11 mouse cellular contexts compared by ENCODE assay signal in the genomic region with DNA sequence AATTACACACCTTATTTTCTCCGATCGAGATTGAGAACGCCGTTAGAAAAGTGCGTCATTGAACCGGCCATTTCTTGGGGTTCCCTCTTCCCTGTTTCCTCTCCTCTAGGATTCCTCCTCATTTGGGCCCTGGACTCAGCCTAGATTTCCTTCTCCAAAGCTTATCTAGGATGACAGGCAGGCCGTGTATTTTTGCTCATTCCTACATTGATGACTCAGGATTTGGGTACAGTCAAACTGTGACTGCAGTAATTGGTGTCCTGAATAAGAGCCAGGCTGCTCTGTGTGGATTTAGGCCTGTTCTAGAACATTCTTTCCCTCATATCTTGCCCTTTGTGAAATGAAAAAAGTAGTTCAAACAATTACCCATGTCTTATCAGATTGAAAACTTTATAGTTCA. TPM values are rescaled to one million over a fixed set of nuclear protein-coding genes. Genes with fewer than 3 reads are reported as not detected.
DNase-seq lines count a peak whose midpoint lies in the region; ATAC-seq and TF ChIP-seq lines count a peak whose summit lies in the region.
"Had no signal": no experiment of that assay in that cellular context is flagged by ENCODE, and none has a peak within 500 bp of the region (broad histone marks: within the 10 kb centered on the region; RNA-seq: fewer than 3 reads in every experiment).

No protein-coding gene starts in this region.

- H3K9me3 ChIP-seq in limb, embryonic 12.5 days = no peaks in the 10 kb centered on the region
- H3K9me3 ChIP-seq in limb, embryonic 10.5 days (replicated peaks) = no peaks in the 10 kb centered on the region
- H3K9me3 ChIP-seq in heart, embryonic 14.5 days (ENCODE audit: control insufficient read depth, low read length) = no peaks in the 10 kb centered on the region
- H3K9me3 ChIP-seq in midbrain, postnatal 0 days (ENCODE audit: low read length) = no peaks in the 10 kb centered on the region
- H3K9me3 ChIP-seq: midbrain, embryonic 12.5 days had no signal

- H3K9ac ChIP-seq in limb, embryonic 12.5 days (replicated peaks) = no peak overlapping the region
- no peak overlapping the region for H3K9ac ChIP-seq in heart, embryonic 14.5 days (ENCODE audit: low read length)
- no peak overlapping the region for H3K9ac ChIP-seq in midbrain, postnatal 0 days (replicated peaks; ENCODE audit: low read length, poor library complexity, severe bottlenecking)

- no peak for TF ChIP-seq CTCF in midbrain, postnatal 0 days (IDR thresholded peaks at IDR 0.05)

- H3K36me3 ChIP-seq in limb, embryonic 12.5 days = peaks cover 15% of the 10 kb centered on the region; the same call in 1 of the 2 replicates
- H3K36me3 ChIP-seq in limb, embryonic 10.5 days = peaks cover 18% of the 10 kb centered on the region
- H3K36me3 ChIP-seq in heart, embryonic 14.5 days (ENCODE audit: control insufficient read depth, insufficient read depth, low read length) = peaks cover 25% of the 10 kb centered on the region
- peaks cover 15% of the 10 kb centered on the region for H3K36me3 ChIP-seq in midbrain, postnatal 0 days (ENCODE audit: insufficient read depth, low read length)

- H3K4me2 ChIP-seq in limb, embryonic 12.5 days = 0 out of 2 replicates have a peak overlapping the region, but pooled peaks have one; percentile 76
- H3K4me2 ChIP-seq in heart, embryonic 14.5 days (ENCODE audit: low read length) = peak overlapping the region; percentile 80
- peak overlapping the region; percentile 81; the same call in 1 of the 2 replicates for H3K4me2 ChIP-seq in midbrain, postnatal 0 days (ENCODE audit: low read depth, low read length, poor library complexity, severe bottlenecking)

- no peak for ATAC-seq in limb, embryonic 12.5 days (ENCODE audit: insufficient number of reproducible peaks, insufficient read depth, low FRiP score, low TSS enrichment, low read depth)
- ATAC-seq in heart, embryonic 14.5 days (ENCODE audit: insufficient number of reproducible peaks, insufficient read depth, low FRiP score, low read depth) = no peak
- no peak for ATAC-seq in midbrain, postnatal 0 days (ENCODE audit: low FRiP score)

- H3K4me3 ChIP-seq in limb, embryonic 12.5 days (replicated peaks) = no peak overlapping the region
- no peak overlapping the region for H3K4me3 ChIP-seq in limb, embryonic 10.5 days
- H3K4me3 ChIP-seq in heart, embryonic 14.5 days (ENCODE audit: control insufficient read depth in 1 of 2, insufficient read depth in 1 of 2, low read depth in 1 of 2, low read length in 2 of 2) = peak overlapping the region in 1 of 2 experiments; percentile 81; a peak in 2 of 4 replicates
- peak overlapping the region; percentile 74; the same call in 1 of the 2 replicates for H3K4me3 ChIP-seq in midbrain, postnatal 0 days (ENCODE audit: low read depth, low read length)

- no peaks in the 10 kb centered on the region for H3K27me3 ChIP-seq in limb, embryonic 12.5 days
- no peaks in the 10 kb centered on the region for H3K27me3 ChIP-seq in limb, embryonic 10.5 days (ENCODE audit: low read depth, poor library complexity, severe bottlenecking)
- no peaks in the 10 kb centered on the region for H3K27me3 ChIP-seq in heart, embryonic 14.5 days (ENCODE audit: control insufficient read depth, insufficient read depth, low read length)
- H3K27me3 ChIP-seq in midbrain, postnatal 0 days (ENCODE audit: insufficient read depth, low read length) = no peaks in the 10 kb centered on the region

- H3K4me1 ChIP-seq in limb, embryonic 12.5 days (replicated peaks) = peaks cover 27% of the 10 kb centered on the region
- peaks cover 18% of the 10 kb centered on the region for H3K4me1 ChIP-seq in limb, embryonic 10.5 days
- H3K4me1 ChIP-seq in heart, embryonic 14.5 days (ENCODE audit: control insufficient read depth in 2 of 2, insufficient read depth in 2 of 2, low read length in 2 of 2) = peaks cover 11 to 15% of the 10 kb centered on the region in 2 experiments
- H3K4me1 ChIP-seq in midbrain, postnatal 0 days (ENCODE audit: insufficient read depth, low read length) = no peaks in the 10 kb centered on the region

- H3K27ac ChIP-seq in limb, embryonic 12.5 days = no peak overlapping the region
- no peak overlapping the region for H3K27ac ChIP-seq in limb, embryonic 10.5 days
- no peak overlapping the region for H3K27ac ChIP-seq in heart, embryonic 14.5 days (replicated peaks in 1 of 2; ENCODE audit: control insufficient read depth in 1 of 2, insufficient read depth in 1 of 2, low read depth in 2 of 2, low read length in 2 of 2)
- no peak overlapping the region for H3K27ac ChIP-seq in midbrain, postnatal 0 days (ENCODE audit: low read depth, low read length)
- H3K27ac ChIP-seq: midbrain, embryonic 12.5 days had no signal

- WGBS in limb, embryonic 12.5 days = 92% methylated on average over 7 of the region's 7 CpGs
- WGBS in limb, embryonic 10.5 days = 86% methylated on average over 7 of the region's 7 CpGs
- WGBS in heart, embryonic 14.5 days = 76% methylated on average over 7 of the region's 7 CpGs
- 87% methylated on average over 7 of the region's 7 CpGs for WGBS in midbrain, postnatal 0 days

- DNase-seq in adrenal gland, postnatal 36 days = peak; percentile 5 to 22
- no peak for DNase-seq in adrenal gland, postnatal 4 days (ENCODE audit: low spot score in 2 of 2)
- DNase-seq in limb, embryonic 10.5 days (ENCODE audit: low spot score) = no peak
- DNase-seq in midbrain, postnatal 0 days (ENCODE audit: low spot score) = no peak
- no peak for DNase-seq in gastrocnemius, postnatal 25 days
- DNase-seq in embryo, embryonic 9.5 days (ENCODE audit: extremely low spot score) = no peak

RNA-seq across cellular contexts. Expression of a gene that starts 1.8 kb away (rescaled TPM):
- total RNA-seq in adrenal gland, postnatal 36 days (2021) = 10 to 100 TPM in 1 of 2 experiments, 1 to 10 TPM in 1; 7.5 to 10.5 TPM
- total RNA-seq in adrenal gland, postnatal 4 days (2021) = 1 to 10 TPM; 9.4 to 9.8 TPM
- polyA plus RNA-seq in limb, embryonic 12.5 days (2016; fragmentation: Nextera tagmentation; extraction: Ambion mirVana) = 6.2 and 7.1 TPM in 2 replicates
- 4.3 and 5.8 TPM in 2 replicates for polyA plus RNA-seq in limb, embryonic 10.5 days (2016; fragmentation: Nextera tagmentation; extraction: Ambion mirVana)
- 14.1 and 14.4 TPM in 2 replicates for polyA plus RNA-seq in heart, embryonic 14.5 days (2014; fragmentation: Nextera tagmentation; extraction: Ambion mirVana)
- total RNA-seq in midbrain, postnatal 0 days (2014; rRNA removed) = 30.4 and 33.1 TPM in 2 replicates
- 17.6 and 18.1 TPM in 2 replicates for polyA plus RNA-seq in midbrain, postnatal 0 days (2015; fragmentation: Nextera tagmentation; extraction: Ambion mirVana)
- 100 to 1,000 TPM; 117 to 130 TPM for total RNA-seq in gastrocnemius, postnatal 25 days (2021)

RNA-seq across cellular contexts. Expression of a gene that starts 14.7 kb away (rescaled TPM):
- not detected for total RNA-seq in adrenal gland, postnatal 36 days (2021)
- total RNA-seq in adrenal gland, postnatal 4 days (2021) = not detected
- not detected in 2 replicates for polyA plus RNA-seq in limb, embryonic 12.5 days (2016; fragmentation: Nextera tagmentation; extraction: Ambion mirVana)
- not detected in 2 replicates for polyA plus RNA-seq in limb, embryonic 10.5 days (2016; fragmentation: Nextera tagmentation; extraction: Ambion mirVana)
- polyA plus RNA-seq in heart, embryonic 14.5 days (2014; fragmentation: Nextera tagmentation; extraction: Ambion mirVana) = not detected in 2 replicates
- not detected in 2 replicates for total RNA-seq in midbrain, postnatal 0 days (2014; rRNA removed)
- polyA plus RNA-seq in midbrain, postnatal 0 days (2015; fragmentation: Nextera tagmentation; extraction: Ambion mirVana) = not detected in 2 replicates
- not detected for total RNA-seq in gastrocnemius, postnatal 25 days (2021)
- total RNA-seq: adrenal gland, adult 18-20 months; layer of hippocampus, adult 18-20 months had no signal
- polyA plus RNA-seq: midbrain, embryonic 12.5 days had no signal

RNA-seq across cellular contexts. Expression of a gene that starts 31.1 kb away (rescaled TPM):
- total RNA-seq in adrenal gland, postnatal 36 days (2021) = 10 to 100 TPM in 1 of 2 experiments, 1 to 10 TPM in 1; 8.9 to 13.3 TPM
- 10 to 100 TPM in 1 of 2 experiments, 1 to 10 TPM in 1; 7.1 to 14.2 TPM for total RNA-seq in adrenal gland, postnatal 4 days (2021)
- polyA plus RNA-seq in limb, embryonic 12.5 days (2016; fragmentation: Nextera tagmentation; extraction: Ambion mirVana) = 1.4 TPM in 2 replicates
- polyA plus RNA-seq in limb, embryonic 10.5 days (2016; fragmentation: Nextera tagmentation; extraction: Ambion mirVana) = 0.30 and 0.73 TPM in 2 replicates
- 3.6 and 3.7 TPM in 2 replicates for polyA plus RNA-seq in heart, embryonic 14.5 days (2014; fragmentation: Nextera tagmentation; extraction: Ambion mirVana)
- total RNA-seq in midbrain, postnatal 0 days (2014; rRNA removed) = 0.38 and 0.71 TPM in 2 replicates
- 0.60 and 0.75 TPM in 2 replicates for polyA plus RNA-seq in midbrain, postnatal 0 days (2015; fragmentation: Nextera tagmentation; extraction: Ambion mirVana)
- total RNA-seq in gastrocnemius, postnatal 25 days (2021) = 1 to 10 TPM; 4.9 to 6.0 TPM

RNA-seq across cellular contexts. Expression of a gene that starts 49.7 kb away (rescaled TPM):
- total RNA-seq in adrenal gland, postnatal 36 days (2021) = 10 to 100 TPM in 1 of 2 experiments, 1 to 10 TPM in 1; 9.8 to 18.5 TPM
- total RNA-seq in adrenal gland, postnatal 4 days (2021) = 10 to 100 TPM; 17.8 to 18.7 TPM
- 21.3 and 22.0 TPM in 2 replicates for polyA plus RNA-seq in limb, embryonic 12.5 days (2016; fragmentation: Nextera tagmentation; extraction: Ambion mirVana)
- 20.1 and 20.8 TPM in 2 replicates for polyA plus RNA-seq in limb, embryonic 10.5 days (2016; fragmentation: Nextera tagmentation; extraction: Ambion mirVana)
- 14.0 and 15.2 TPM in 2 replicates for polyA plus RNA-seq in heart, embryonic 14.5 days (2014; fragmentation: Nextera tagmentation; extraction: Ambion mirVana)
- total RNA-seq in midbrain, postnatal 0 days (2014; rRNA removed) = 5.9 and 7.1 TPM in 2 replicates
- polyA plus RNA-seq in midbrain, postnatal 0 days (2015; fragmentation: Nextera tagmentation; extraction: Ambion mirVana) = 6.8 and 6.9 TPM in 2 replicates
- total RNA-seq in gastrocnemius, postnatal 25 days (2021) = 1 to 10 TPM; 9.3 to 9.6 TPM

Comparison
In these comparisons a context has a peak if more than half of its experiments do, and no peak if none do; other contexts are left out.
1. DNase-seq: peak in adrenal gland, postnatal 36 days (2 of 2); none in adrenal gland, postnatal 4 days (0 of 2), limb, embryonic 10.5 days (single experiment), midbrain, postnatal 0 days (single experiment), gastrocnemius, postnatal 25 days (single experiment) and embryo, embryonic 9.5 days (single experiment).
2. Peak in every context shown above with its lines, with median percentiles within 50 percentile points of each other: H3K4me2 ChIP-seq.